Mouse (Mus musculus) G1E (cell line): ENCODE measurements around the gene Jdp2.

Experiments
- CTCF ChIP-seq: IDR thresholded peaks from 2 replicates; pipeline ENCODE4 v1.5.1; 2012; ENCODE audit warnings: low read depth, low read length, inconsistent platforms, mixed read lengths
- GATA1 ChIP-seq: IDR thresholded peaks from 2 replicates; pipeline ENCODE4 v1.6.1; 2012; ENCODE audit warnings: borderline replicate concordance, low read length, inconsistent platforms, mixed read lengths
- GATA2 ChIP-seq: IDR thresholded peaks from 2 replicates; pipeline ENCODE4 v1.6.1; 2012; ENCODE audit warnings: low read depth, low read length, inconsistent platforms, borderline replicate concordance
- POLR2AphosphoS5 ChIP-seq: IDR thresholded peaks from 2 replicates; pipeline ENCODE4 v1.6.1; 2012; ENCODE audit warnings: low read depth, low read length, inconsistent platforms; ENCODE audit not compliant: insufficient replicate concordance

DNA sequence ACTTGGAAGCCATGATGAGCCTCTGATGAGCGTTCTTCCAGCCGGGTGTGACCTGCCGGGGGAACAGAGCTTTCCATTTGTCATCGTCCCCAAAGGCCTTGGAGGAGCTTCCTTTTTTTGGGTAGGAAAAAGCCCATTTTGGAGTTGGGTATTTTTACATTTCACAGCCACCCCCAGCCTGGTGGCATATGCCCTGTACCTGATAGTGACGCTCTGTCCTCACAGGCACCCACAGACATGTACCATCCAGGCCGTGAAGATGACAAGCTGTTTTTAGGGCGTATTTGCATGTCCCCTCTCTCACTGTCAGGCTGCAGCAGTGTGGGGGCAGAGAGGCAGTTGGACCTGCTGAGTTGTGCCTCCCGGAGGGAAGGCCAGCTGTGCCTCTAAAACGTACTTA, 11.3 kb downstream of the Jdp2 start:
- no peak for TF ChIP-seq CTCF
- no peak for TF ChIP-seq GATA2
- no peak for TF ChIP-seq GATA1
- TF ChIP-seq POLR2AphosphoS5 = no peak
